Mouse (Mus musculus) urinary bladder, postnatal 25 days (tissue): ENCODE results near the gene Supt6.
A peak's percentile ranks its signal among the peaks of the same experiment; 100 is the strongest.
"Not testable (repeated sequence)": the region's sequence is repeated elsewhere in the genome, so short reads cannot be mapped to it uniquely, and the experiment has no call there.

Experiments used
- DNase-seq: peaks from one replicate; pipeline ENCODE4 v3.0.0; 2022; ENCODE audit warnings: low spot score

The Supt6 gene

DNA sequence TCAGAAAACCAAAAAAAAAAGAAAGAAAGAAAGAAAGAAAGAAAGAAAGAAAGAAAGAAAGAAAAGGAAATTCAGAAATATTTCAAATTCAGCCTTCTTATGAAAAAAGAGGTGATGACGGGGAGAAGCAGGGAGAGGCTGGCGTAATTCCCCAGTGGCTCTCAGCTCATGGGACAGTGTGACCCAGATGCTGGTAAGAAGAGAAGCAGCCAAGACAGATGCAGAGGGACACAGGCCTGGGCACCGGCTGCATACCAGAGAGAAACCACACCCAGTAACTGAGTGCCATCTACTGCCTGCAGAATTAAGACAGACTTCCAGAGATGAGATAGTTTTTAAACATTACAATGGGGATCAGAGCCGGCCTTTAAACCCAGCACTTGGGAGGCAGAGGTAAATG is 22.2 kb downstream of the Supt6 start:
- no peak for DNase-seq

DNA sequence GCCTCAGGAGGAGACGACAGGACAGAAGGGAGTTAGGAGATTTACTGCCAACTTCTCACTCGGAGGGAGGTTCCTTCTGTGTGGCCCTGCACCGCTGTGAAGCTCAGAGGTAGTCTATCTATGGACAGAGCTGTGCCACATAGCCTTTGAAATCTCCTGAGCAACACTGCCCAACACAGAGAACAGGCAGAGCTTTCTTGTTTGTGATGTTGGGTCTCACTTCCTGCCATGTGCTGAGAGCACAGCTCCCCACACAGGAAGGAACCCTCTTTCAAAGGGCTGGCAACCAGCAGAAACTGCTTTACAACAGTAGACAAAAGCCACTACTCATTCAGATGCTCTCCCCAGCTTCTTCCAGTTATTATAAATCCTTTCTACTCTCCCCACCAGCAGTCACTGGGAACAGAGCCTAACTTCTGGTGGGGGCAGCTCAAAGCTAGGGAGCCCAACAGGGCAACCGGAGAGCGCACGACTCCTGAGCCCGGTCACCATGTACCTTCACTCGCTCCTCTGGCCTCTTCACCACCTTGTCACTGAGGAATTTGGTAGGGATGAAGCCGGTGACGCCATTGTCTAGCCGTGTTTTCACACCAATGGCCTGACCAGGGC is 30.0 kb downstream of the Supt6 start:
- no peak for DNase-seq

DNA sequence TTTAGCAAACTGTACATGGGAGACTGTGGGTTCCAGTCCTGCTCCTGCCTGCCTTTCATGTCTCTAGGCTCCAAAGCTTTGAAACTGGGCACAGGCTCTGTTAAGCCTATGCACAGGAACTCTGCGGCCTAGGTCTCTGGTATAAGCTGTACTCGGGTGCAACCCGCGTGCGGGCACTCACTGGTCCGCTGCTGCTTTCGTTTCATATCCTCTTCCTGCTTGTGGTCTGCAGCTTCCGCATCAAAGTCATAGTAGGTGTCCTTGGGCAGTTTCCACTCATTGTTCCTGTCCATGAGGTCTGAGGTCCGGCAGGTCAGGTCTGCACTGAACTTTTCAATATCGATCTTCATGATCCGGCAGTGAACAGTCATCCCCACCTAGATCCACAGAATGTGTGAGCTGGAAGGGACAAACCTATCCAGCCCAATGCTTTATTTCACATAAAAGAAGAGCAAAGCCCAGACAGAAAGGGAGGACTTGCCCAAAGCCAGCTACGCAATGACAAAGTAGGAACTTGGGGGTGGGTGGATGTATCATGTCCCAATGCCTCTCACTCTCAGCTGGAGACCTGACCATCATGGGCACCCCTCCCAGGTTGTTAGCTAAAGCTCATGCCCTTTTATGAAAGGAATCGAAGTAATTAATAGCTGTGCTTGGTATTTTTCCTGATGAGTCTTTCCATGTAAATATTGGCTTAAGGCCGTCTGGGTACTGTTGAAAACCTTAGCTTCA is 32.5 kb downstream of the Supt6 start:
- no peak for DNase-seq

DNA sequence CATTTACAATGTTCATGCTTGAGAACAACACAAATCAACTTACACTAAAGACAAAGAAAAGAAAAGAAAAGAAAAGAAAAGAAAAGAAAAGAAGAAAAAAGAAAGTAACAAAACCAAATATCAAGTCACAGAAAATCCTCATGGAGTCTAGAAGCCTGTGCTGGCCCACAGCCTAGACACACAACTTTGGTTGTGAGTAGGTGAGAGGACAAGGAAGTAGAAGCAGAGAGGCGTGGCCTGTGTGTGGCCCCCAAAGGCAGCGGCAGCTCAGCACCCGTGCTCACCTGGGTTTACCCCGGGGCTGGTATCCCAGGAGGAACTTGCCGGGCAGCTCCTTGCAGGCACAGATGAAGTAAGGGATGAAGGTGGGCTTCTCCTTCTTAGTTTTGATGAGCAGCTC is 34.3 kb downstream of the Supt6 start:
- no peak for DNase-seq

DNA sequence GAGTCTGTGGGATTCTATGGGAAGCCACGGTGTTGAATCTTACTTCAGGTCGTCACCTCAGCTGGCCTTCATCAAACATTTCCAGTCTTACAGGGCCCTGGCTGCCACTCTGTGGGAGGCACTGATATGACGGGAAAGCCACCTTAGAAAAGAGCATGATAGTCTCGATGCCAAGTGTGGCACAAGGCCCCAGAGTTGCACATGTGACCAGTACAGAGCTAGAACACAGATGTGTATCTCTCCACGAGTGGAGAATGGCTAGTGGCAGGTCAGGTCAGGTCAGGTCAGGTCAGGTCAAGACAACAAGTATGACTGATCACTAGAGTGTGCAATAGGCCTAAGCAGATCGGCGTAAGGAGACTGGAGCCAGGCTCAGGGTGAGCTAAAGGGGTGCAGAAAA is 35.2 kb downstream of the Supt6 start:
- no peak for DNase-seq

DNA sequence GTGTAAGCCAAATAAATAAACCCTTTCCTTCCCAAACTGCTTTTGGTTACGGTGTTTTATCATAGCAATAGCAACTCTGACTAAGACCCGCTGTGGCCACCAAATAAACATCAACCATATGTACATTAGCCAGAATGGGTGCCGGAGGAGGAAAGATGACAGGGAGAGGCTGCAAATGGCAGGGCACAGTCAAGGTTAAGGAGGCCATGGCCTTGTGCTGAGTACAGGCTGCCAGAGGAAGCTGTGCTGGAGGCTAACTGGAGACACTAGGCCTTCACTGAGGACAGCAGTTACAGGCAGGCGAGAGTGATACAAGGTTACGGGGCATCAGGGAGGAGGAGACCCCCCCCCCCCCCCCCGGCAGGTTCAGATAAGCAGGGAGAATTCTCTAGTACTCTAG is 35.9 kb downstream of the Supt6 start:
- no peak for DNase-seq

DNA sequence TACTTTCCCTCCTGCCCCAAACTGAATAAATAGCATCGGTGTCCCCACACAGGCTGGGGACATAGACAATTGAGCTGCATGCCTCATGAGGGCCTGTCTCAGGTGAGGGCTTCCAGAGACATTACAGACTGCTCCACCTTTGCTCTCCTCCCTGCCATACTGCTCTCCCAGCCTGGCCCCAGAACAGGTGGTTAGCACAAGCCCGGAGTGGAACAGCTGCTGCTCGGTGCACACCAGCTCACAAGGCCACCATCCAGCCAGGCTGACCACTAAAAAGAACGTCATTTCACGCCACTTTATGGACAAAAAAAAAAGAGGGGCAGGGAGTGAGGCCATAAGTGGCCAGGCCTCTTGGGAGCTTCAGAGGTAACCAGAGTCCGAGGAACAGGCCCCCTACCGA is 38.6 kb downstream of the Supt6 start:
- DNase-seq = no peak

DNA sequence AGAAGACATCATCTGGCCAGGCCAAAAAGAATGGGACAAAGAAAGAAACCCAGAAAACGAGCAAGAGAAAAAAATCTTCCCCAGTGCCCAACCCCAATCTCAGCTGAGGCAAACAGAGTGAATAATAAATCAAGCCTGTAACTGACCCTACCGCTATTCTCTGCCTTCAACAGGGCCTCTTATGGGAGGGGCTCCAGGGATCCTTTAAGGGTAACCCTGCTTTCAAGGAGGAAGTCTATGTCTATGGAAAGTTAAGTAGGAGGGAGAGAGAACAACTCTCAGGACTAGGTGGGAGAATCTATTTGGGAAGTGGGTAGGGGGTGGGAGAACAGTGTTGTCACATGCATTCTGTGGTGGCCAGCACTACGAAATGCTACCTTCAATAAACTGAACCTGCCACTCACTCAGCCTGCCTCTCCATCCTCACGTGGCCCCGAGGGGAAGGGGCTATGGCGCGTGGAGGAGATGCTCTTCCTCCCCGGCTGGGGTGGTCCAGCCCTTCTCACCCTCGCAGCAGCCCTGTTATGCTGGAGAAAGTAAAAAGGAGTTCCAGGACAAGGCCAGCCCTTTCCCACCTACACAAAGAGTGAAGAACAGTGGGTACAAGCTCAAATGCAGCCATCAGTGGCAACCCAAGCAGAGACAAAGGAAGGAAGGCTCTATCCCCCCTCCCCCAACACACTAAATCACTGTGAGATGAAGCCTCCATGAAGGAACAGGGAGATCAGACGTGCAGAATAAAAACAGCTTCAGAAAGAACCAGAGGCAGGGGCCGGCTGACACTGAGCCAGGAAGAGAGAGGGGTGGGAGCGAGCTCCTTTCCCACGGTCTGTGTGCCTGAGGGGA is 40.2 kb downstream of the Supt6 start:
- no peak for DNase-seq

DNA sequence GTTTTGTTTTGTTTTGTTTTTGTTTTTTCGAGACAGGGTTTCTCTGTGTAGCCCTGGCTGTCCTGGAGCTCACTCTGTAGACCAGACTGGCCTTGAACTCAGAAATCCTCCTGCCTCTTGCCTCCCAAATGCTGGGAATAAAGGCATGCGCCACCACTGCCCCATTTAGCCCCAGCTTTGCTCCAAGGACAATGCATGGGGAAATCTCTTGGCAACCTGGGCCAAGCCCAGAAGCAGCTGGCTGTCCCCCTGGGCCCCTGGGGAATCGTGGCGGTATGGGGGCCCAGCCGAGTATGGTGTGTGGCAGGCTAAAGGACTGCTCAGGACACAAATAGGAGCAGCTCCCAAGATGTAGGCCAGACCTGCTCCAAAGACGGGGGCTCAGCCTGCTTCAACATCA is 41.5 kb downstream of the Supt6 start:
- DNase-seq = no peak

DNA sequence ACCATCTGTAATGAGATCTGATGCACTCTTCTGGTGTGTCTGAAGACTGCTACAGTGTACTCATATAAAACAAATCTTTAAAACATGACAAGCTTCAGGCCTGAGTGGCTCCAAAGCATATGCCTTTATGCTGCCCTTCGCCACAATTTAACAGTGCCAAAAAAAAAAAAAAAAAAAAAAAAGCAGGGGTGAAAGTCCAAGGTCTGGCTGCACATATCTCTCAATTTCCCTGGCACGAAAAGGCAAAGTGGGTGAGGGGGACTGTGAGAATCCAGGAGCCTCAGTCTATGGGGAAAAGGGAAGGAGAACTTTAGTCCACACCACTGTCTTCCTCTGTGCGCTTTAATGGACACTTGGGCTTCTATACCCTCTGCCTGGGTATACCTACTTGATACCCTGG is 43.4 kb downstream of the Supt6 start:
- no peak for DNase-seq

DNA sequence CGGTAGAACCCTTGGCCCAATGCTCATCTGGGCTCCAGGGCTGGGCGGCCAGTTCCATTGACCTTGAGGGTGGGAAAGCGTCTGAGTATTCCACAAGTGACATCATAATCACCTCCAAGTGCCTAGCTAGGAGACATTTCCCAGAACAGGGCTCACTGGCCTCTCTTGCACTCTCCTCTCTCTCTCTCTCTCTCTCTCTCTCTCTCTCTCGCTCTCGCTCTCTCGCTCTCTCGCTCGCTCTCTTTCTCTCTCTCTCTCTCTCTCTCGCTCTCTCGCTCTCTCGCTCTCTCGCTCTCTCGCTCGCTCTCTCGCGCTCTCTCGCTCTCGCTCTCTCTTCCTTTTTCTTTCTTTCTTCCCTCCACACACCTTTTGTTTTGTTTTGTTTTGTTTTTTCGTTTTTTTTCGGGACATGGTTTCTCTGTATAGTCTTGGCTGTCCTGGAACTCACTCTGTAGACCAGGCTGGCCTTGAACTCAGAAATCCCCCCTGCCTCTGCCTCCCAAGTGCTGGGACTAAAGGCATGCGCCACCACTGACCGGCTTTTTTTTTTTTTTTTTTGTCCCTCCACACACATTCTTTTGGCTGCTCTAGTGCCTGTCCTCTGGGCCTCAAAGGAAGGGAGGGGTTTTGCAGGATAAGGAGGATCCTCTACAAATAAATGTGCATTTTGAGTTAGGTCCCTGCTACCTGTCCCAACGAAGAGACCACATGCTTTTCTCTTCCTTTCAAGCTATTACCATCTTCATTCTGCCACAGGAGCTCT is 50.5 kb downstream of the Supt6 start:
- DNase-seq = no peak

DNA sequence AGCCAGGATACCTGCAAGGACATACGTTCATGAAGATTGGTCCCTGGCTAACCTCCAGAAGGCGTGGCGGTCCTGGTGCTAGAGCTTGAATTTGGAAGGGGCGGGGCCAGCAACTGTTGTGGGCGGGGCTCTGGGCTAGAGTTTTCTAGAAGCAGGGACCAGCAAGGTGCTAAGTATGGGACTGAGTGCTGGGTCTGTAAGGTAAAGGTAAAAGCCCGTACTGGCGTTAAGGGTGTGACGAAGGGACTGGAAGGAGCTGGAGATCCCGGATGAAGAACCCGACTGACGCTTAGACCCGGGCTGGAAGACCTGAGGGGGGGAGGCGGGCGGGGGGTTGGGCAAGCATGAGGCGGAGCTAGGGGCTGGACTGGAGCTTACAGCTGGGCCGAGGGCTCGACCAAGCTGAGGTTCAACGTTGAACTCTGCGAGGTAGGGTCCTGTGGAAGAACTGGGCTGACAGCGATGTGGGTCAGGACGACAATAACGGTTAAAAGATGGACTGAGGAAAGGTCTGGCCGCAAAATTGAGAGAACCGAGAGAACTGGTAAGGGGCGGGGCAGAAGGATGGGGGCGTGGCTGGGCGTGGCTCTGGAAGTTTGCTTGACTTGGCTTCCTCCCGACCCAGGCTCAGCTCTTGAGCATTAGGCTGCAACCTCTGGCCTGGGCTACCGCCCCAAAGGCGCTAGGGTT is 51.2 kb downstream of the Supt6 start:
- peak; percentile 73 for DNase-seq

DNA sequence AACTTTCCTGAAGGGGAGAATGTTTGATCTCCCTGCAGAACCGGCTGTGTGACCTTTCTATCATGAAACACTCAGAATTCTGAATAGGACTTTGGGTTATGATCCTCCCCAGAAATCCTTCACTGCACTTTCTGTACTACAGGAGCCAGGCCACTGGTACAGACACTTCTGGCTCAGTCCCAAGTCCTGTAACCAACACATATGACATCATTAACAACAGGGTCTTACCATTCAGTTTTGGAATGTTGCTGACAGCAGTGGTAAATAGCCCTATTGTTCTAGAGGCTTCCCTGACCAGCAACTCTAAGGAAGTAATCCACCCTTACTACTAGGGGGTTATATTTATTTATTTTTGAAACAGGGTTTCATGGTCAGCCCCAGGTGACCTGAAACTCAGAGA is 52.7 kb downstream of the Supt6 start, which contains the start of gene Proca1:
Gene Proca1 (plus strand): TSS at position 280 of the 400 bp plus-strand sequence.
- DNase-seq = no peak

DNA sequence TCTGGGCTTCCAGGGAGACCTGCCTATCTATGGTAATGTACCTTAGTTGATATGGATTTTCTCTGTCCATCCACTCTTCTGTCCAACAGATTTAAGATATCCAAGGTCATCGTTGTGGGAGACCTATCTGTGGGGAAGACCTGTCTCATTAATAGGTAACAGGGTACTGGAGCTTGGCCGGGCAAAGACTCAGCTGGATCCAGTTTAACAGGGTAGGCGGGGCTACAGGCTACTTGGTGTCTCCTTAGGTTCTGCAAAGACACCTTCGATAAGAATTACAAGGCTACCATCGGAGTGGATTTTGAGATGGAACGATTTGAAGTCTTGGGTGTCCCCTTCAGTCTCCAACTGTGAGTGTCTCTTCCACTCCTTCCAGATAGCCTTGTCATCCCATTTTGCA is 55.7 kb downstream of the Supt6 start:
- no peak for DNase-seq

DNA sequence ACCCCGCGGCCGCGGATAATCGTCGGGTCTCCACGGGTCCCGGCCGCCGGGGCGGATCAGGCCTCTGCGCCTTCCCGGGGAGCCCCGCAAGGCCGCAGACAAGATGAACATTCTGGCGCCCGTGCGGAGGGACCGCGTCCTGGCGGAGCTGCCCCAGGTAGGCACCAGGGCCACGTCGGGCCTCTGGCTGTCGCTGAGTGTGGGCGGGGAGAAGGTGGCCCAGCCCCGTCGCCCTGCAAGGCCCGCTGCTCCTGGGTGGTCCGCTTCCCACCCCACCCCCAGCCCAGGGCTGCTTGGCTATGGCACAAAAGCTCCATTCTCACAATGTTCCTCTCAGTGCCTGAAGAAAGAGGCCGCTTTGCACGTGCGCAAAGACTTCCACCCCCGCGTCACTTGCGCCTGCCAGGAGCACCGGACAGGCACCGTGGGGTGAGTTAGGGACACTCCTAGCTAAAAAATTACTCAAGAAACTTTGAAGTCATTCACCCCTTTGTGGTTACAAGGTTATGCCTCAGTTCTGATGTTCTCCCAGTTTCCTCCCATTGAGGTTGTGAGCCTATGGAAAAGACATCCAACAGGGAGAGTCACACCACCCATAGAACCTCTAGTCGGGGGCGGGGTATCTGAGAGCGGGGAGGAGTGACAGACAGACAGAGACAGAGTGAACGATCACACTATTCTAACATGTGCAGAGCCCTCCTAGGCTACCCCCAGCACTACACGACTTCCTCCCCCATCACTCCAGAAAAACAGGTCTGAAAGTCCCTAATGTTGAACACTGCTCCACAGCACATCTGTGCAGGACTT is 56.4 kb downstream of the Supt6 start:
- DNase-seq = peak; percentile 50

DNA sequence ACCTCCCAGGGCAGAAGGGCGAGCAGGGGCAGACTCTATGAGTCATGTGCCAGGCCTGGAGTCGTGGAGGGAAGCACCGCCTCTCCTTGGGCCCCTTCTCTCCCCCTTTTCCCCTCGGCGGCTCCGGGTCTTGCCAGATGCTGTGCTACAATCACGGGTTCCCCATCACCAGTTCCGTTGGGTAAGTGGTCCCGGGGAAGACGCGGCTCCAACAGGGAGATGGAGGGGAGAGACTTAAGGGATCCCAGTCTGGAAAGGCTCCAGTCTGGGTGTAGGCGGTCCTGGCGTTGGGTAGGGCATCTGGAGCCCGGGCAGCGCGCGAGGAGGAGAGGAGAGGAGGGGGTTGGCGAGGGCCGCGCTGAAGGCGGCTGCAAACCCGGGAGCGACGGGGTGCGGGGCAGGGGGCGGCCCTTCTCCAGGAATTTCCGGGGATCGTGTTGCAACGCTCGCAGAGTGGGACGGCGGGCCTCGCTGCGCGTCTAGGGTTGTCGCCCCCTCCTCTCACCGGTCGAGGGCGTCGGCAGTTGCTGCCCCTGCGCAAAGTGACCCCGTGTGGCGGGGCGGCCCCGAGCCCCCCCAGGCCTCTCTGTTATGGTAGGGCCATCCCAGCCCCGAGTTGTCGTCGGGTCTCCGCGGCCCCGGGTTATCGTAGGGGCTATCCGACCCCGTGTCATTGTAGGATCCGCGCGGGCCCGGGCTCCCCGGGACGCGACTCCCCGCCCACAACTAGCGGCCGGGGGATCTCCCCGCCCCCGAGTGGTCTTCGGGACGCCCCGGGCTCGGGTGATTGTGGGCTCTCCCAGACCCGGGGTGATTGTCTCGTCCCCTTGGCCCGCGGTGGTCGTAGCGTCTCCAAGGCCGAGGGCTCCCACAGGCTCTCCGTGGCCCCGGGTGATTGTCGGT is 57.2 kb downstream of the Supt6 start, which contains the start of gene Rab34:
Gene Rab34 (plus strand): TSS at position 100 of the 903 bp plus-strand sequence.
- peak; percentile 57 for DNase-seq

DNA sequence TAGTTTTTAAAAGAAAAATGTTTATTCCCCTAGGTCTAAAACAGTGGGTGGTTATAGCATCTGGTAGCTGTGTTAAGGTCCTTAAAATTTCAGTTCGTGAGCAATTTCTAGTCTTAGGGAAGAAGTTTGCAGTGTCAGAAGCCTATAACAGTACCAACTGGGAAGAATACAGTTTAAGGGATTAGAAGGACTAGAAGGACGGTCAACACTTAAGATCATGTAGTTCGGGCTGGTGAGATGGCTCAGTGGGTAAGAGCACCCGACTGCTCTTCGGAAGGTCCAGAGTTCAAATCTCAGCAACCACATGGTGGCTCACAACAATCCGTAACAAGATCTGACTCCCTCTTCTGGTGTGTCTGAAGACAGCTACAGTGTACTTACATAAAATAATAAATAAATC is 61.1 kb downstream of the Supt6 start:
- not testable (repeated sequence) for DNase-seq

DNA sequence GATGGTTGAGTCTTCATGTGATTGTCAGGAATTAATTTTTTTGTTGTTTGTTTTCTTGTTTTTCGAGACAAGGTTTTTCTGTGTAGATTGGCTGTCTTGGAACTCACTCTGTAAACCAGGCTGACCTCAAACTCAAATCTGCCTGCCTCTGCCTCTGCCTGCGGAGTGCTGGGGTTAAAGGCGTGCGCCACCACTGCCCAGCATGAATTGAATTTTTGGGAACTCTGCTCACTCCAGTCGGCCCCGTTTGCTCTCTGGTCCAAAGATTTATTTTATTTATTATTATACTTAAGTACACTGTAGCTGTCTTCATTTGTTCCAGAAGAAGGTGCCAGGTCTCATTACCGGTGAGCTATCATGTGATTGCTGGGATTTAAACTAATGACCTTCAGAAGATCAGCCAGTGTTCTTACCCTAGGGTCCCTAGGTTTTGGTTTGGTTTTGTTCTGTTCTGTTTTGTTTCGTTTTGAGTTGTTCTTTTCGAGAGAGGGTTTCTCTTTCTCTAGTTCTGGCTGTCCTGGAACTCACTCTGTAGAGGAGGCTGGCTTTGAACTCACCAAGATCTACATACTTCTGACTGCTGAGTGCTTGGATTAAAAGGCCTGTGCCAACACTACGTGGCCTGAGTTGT is 61.8 kb downstream of the Supt6 start:
- DNase-seq = no peak
